Comparison of ENCODE assay signal across 16 mouse cellular contexts in genomic region chr7:65454269-65454668, GRCm38 (mm10).
A peak's percentile ranks its signal among the peaks of the same experiment; 100 is the strongest.
DNase-seq lines count a peak whose midpoint lies in the region; ATAC-seq lines count a peak whose summit lies in the region.
"Had no signal": no experiment of that assay in that cellular context is flagged by ENCODE, and none has a peak within 500 bp of the region (broad histone marks: within the 10 kb centered on the region; RNA-seq: fewer than 3 reads in every experiment).

No protein-coding gene starts in this region.

- no peak overlapping the region for H3K4me3 ChIP-seq in hindbrain, embryonic 10.5 days
- H3K4me3 ChIP-seq in hindbrain, embryonic 16.5 days (ENCODE audit: low read length): no peak overlapping the region
- no peak overlapping the region for H3K4me3 ChIP-seq in forebrain, embryonic 13.5 days
- no peak overlapping the region for H3K4me3 ChIP-seq in midbrain, embryonic 13.5 days (replicated peaks)
- H3K4me3 ChIP-seq: gastrocnemius, adult 2 months; heart, embryonic 12.5 days; neural tube, embryonic 12.5 days had no signal

- H3K4me2 ChIP-seq in hindbrain, embryonic 16.5 days (ENCODE audit: low read length): no peak overlapping the region
- H3K4me2 ChIP-seq in forebrain, embryonic 13.5 days: no peak overlapping the region
- no peak overlapping the region for H3K4me2 ChIP-seq in midbrain, embryonic 13.5 days (replicated peaks)
- H3K4me2 ChIP-seq: heart, embryonic 12.5 days; neural tube, embryonic 12.5 days had no signal

- H3K9ac ChIP-seq in hindbrain, embryonic 16.5 days (ENCODE audit: low read depth, low read length): no peak overlapping the region
- H3K9ac ChIP-seq in forebrain, embryonic 13.5 days: no peak overlapping the region
- no peak overlapping the region for H3K9ac ChIP-seq in midbrain, embryonic 13.5 days (replicated peaks)
- H3K9ac ChIP-seq: heart, embryonic 12.5 days; liver, embryonic 14.5 days; neural tube, embryonic 12.5 days had no signal

- no peaks in the 10 kb centered on the region for H3K36me3 ChIP-seq in hindbrain, embryonic 10.5 days
- no peaks in the 10 kb centered on the region for H3K36me3 ChIP-seq in hindbrain, embryonic 16.5 days (ENCODE audit: control insufficient read depth, insufficient read depth, low read length)
- no peaks in the 10 kb centered on the region for H3K36me3 ChIP-seq in forebrain, embryonic 13.5 days (ENCODE audit: poor library complexity, severe bottlenecking)
- H3K36me3 ChIP-seq in midbrain, embryonic 13.5 days: no peaks in the 10 kb centered on the region
- H3K36me3 ChIP-seq: heart, embryonic 12.5 days; neural tube, embryonic 12.5 days had no signal

- peak; percentile 47 for DNase-seq in hindbrain, embryonic 10.5 days (ENCODE audit: low spot score)
- DNase-seq in WW6 (ENCODE audit: low read depth, low spot score): peak; percentile 68
- DNase-seq in lung, postnatal 4 days: no peak
- DNase-seq in ovary, postnatal 14 days (ENCODE audit: low spot score): no peak
- DNase-seq in heart, adult 8-10 months (ENCODE audit: low spot score): no peak
- DNase-seq: cerebellum, adult 8-10 months; gastrocnemius, adult 2 months; lung, postnatal 36 days; thymus, postnatal 14 days had no signal

- no peak for ATAC-seq in hindbrain, embryonic 16.5 days
- peak; percentile 50; the same call in 1 of the 2 replicates for ATAC-seq in forebrain, embryonic 13.5 days
- ATAC-seq in midbrain, embryonic 13.5 days: peak; percentile 63
- ATAC-seq: inflammation-experienced regulatory T-cells, adult 6 months had no signal

- H3K27me3 ChIP-seq in hindbrain, embryonic 10.5 days (ENCODE audit: insufficient read depth, poor library complexity, severe bottlenecking): no peaks in the 10 kb centered on the region
- H3K27me3 ChIP-seq in hindbrain, embryonic 16.5 days (replicated peaks; ENCODE audit: control insufficient read depth, insufficient read depth, low read length): no peaks in the 10 kb centered on the region
- no peaks in the 10 kb centered on the region for H3K27me3 ChIP-seq in forebrain, embryonic 13.5 days
- H3K27me3 ChIP-seq in midbrain, embryonic 13.5 days: no peaks in the 10 kb centered on the region
- H3K27me3 ChIP-seq: heart, embryonic 12.5 days; neural tube, embryonic 12.5 days had no signal

- WGBS in hindbrain, embryonic 10.5 days: 7% methylated on average over 3 of the region's 3 CpGs
- 10% methylated on average over 3 of the region's 3 CpGs for WGBS in hindbrain, embryonic 16.5 days
- 9% methylated on average over 3 of the region's 3 CpGs for WGBS in forebrain, embryonic 13.5 days
- 10% methylated on average over 3 of the region's 3 CpGs for WGBS in midbrain, embryonic 13.5 days

- peaks cover 20% of the 10 kb centered on the region for H3K4me1 ChIP-seq in hindbrain, embryonic 10.5 days (replicated peaks)
- no peaks in the 10 kb centered on the region; the same call in 1 of the 2 replicates for H3K4me1 ChIP-seq in hindbrain, embryonic 16.5 days (ENCODE audit: control insufficient read depth, insufficient read depth, low read depth, low read length)
- H3K4me1 ChIP-seq in forebrain, embryonic 13.5 days: peaks cover 16% of the 10 kb centered on the region
- H3K4me1 ChIP-seq in midbrain, embryonic 13.5 days (replicated peaks): peaks cover 14% of the 10 kb centered on the region

- H3K27ac ChIP-seq in hindbrain, embryonic 10.5 days: peak overlapping the region; percentile 76
- H3K27ac ChIP-seq in hindbrain, embryonic 16.5 days (ENCODE audit: low read depth, low read length): no peak overlapping the region
- no peak overlapping the region for H3K27ac ChIP-seq in forebrain, embryonic 13.5 days
- 0 out of 2 replicates have a peak overlapping the region, but pooled peaks have one; percentile 35 for H3K27ac ChIP-seq in midbrain, embryonic 13.5 days
- H3K27ac ChIP-seq: liver, embryonic 14.5 days; neural tube, embryonic 12.5 days had no signal

- H3K9me3 ChIP-seq in hindbrain, embryonic 10.5 days: no peaks in the 10 kb centered on the region
- no peaks in the 10 kb centered on the region for H3K9me3 ChIP-seq in hindbrain, embryonic 16.5 days (ENCODE audit: control insufficient read depth, low read length)
- H3K9me3 ChIP-seq in forebrain, embryonic 13.5 days (replicated peaks): no peaks in the 10 kb centered on the region
- H3K9me3 ChIP-seq in midbrain, embryonic 13.5 days: no peaks in the 10 kb centered on the region
- H3K9me3 ChIP-seq: heart, embryonic 12.5 days; neural tube, embryonic 12.5 days had no signal

Comparison
In these comparisons a context has a peak if more than half of its experiments do, and no peak if none do; other contexts are left out.
1. H3K27ac ChIP-seq: peak in hindbrain, embryonic 10.5 days (single experiment) and midbrain, embryonic 13.5 days (single experiment); none in hindbrain, embryonic 16.5 days (single experiment) and forebrain, embryonic 13.5 days (single experiment).
2. DNase-seq: peak in hindbrain, embryonic 10.5 days (single experiment) and WW6 (single experiment); none in lung, postnatal 4 days (0 of 2), ovary, postnatal 14 days (single experiment) and heart, adult 8-10 months (single experiment).